Mouse (Mus musculus): ENCODE results near the gene Dbh.

- TF ChIP-seq POLR2A (IDR thresholded peaks at IDR 0.05; ENCODE audit: control insufficient read depth, extremely low read depth, insufficient read depth, low read length, poor library complexity) (no peak), CTCF (IDR thresholded peaks at IDR 0.05; ENCODE audit: borderline replicate concordance, control insufficient read depth, extremely low read depth, insufficient read depth, low read length, poor library complexity) (no peak)
Observed at GRCm38 (mm10) chr2:27138356-27138755, 26.7 kb upstream of the Dbh start.
